Mouse (Mus musculus): Measurements from ENCODE around the gene Mboat1.

The Mboat1 gene

DNA sequence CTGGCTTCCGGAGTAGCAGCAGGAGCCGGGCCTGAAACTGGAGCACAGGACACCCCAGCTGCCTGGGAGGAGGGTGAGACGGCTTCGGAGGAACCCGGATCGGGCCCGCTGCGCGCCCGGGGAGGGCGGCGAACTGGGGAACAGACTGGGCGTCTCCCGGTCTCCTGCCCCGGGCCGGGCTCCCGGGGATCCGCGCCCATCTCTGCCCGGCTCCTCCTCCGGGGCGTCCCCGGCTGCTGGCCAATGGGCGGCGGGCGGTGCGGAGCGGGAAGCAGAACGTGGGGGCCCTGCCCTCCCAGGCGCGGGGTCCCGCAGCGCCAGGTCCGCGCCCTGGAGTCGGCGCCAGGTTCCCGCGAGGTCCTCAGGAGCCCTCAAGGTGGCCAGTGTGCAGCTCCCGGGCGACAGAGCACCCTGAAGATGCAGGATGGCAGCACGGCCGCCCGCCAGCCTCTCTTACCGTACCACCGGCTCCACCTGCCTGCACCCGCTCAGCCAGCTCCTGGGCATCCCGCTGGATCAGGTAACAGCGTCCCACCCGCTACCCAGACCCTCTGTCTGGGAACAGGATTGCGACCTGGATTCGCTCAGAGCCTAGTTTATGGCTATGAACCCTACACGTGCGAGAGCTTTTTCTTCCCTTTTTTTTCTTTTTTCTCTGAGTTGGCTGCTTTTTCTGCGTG lies at the start of gene Mboat1:
Mboat1 (plus strand) TSS at position 247 of the 680 bp plus-strand sequence.
- ATAC-seq (ENCODE audit: low TSS enrichment): peak; percentile 98

DNA sequence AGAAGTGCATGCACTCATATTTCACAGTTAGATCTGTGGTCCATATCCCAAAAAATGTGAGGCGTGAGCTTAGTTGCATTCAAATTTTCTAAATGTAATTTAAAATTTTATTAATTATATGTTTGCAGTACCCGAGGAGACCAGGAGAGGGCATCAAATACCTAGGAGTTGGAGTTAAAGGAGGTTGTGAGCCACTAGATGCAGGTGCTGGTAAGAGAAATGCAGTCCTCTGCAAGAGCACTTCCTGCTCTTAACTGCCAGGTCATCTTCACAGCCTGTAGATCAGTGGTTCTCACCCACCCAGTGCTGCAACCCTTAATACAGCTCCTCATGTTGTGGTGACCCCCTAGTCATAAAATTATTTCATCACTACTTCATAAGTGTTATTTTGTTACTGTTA lies 43.2 kb upstream of the Mboat1 start:
- no peak for ATAC-seq (ENCODE audit: low TSS enrichment)

DNA sequence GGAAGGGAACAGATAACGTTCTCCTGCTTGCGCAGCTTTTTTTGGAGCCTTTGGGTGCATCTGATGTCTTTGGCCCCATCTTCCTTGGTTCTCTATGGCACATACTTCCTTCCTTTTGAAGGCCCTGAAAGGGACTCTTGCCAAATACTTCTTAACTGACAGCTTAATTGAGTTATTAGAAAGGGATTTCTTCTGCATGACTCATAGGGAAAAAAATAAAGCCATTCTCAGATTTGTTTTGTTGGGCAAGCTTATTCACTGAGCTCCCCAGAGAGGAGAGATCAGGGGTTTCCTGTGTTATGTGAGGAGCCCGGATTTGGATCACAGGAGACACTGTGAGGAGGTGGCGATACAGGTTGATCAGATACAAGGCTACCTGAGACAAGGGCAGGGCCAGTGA lies 40.4 kb upstream of the Mboat1 start:
- ATAC-seq (ENCODE audit: low TSS enrichment): no peak

DNA sequence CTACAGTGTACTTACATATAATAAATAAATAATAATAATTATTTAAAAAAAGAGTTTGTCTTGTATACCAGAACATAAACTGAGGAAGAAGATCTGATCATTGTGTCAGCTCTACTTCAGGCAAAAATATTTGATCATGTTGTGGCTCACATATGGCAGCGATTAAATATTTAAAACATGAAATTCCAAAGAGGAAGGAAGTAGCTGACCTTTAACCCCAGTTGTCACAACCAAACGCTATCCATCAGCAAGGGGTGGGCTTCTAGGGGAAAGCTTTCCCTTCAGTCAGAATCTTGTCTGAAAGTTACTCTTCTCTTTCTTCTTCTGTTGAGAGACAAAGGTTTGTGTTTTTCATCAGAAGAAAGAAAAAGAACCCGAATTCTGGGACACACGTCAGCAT lies 39.8 kb upstream of the Mboat1 start:
- no peak for ATAC-seq (ENCODE audit: low TSS enrichment)

DNA sequence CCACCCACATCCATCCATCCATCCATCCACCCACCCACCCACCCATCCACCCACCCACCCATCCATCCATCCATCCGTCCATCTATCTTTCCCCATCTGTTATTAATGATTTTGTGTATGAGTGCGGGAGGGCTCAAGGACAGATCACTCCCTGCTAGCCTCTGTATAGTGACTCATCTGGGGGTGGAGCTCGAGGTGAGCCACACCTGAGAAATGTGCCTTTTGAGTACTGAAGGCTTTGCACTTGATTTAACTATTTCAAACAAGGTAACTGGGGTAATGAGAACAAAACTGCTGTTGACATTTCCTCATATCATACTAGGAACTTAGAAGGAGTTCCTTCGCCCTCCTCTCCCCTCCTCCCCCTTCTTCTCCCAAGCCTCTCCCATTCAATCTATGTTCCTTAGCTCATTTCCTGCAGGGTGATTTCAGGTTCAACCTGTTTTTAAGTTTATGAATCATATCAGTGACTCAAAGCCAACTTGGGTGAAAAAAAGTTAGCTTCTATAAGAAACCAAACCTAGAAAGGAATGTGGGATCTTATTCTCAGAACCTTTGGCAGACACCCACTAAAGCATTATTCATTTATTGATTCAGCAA lies 27.2 kb upstream of the Mboat1 start:
- ATAC-seq (ENCODE audit: low TSS enrichment): no peak

DNA sequence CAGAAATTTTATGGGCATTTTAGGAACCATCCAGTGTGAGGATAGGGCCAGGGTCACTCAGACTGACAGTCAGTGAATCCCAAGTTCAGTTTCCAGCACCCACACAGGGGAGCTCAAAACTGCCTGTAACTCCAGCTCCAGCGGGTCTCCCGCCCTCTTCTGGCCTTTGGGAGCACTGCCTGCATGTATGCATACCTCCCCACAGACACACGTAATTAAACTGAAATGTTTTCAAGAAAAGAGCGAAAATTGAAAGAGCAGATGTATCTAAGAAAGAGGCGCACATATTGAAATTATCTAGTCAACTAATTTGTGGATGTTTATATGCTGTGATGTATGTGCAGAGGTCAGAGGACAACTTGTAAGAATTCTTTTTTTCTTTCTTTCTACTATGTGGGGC lies 20.5 kb upstream of the Mboat1 start:
- no peak for ATAC-seq (ENCODE audit: low TSS enrichment)

DNA sequence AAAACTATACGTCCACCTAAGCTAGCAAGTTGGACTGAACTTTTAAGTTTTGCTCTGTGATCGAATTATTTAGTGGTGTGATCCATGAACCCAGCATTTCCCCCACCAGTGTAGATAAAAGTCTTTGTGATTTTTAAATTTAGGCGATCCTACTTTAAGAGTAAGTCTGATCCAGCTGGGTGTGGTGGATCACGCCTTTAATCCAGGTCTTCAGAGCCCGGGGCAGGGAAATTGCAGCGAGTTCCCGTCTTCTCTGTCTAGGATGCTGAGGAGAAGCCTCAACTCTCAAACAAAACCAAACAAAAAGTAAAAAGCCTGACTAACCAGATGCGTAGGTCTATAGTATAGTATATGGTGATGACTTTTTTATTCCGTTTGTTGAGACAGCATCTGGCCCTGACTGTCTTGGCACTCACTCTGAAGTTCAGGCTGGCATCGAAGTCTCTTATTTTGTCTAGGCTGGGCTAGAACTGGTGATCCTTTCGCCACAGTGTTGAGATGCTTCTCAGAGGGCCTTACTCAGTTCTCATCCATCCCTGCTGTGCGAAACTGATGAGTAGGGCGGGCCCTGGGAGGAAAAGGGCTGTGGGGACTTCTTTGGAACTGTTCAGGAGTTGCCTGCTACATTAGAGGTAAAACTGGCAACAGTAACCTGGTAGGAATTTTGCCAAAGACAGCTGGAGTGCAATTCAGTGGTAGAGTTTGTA lies 787 bp downstream of the Mboat1 start:
- peak; percentile 11; the same call in 1 of the 2 replicates for ATAC-seq (ENCODE audit: low TSS enrichment)

DNA sequence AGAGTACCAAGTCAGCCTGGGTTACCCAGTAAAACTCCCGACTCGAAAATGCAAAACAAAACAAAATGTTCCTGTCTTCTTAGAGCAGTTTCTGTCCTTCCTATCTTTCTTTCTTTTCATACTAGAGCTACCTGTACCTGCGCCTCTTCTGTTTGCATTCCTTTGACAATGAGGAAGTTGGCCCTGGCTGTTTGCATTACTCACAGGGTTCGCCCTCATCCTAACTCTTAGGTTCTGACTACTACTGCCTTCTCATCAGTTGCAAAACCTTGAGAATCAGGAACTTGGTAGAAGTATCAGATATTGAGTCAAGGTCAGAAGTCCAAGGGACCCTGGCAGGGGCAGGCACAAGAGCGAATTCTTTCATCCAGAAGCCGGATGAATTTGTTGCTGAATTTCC lies 1.7 kb downstream of the Mboat1 start:
- no peak for ATAC-seq (ENCODE audit: low TSS enrichment)

DNA sequence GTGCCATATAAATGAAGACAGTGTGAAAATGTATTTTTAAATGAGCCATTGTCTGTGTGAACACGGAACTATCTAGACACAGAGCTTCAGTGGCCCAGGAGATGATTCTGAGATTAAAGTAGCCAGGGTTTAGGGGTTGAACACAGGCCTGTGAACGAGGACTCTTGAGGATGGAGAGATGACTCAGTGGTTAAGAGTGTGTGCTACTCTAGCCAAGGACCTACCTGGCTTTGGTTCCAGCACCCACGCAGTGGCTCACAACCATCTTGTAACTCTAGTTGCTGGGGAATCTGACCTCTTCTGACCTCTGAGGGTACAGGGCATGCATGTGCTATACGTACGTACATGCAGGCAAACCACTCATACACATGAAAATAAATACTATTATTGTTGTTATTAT lies 3.9 kb downstream of the Mboat1 start:
- ATAC-seq (ENCODE audit: low TSS enrichment): no peak

DNA sequence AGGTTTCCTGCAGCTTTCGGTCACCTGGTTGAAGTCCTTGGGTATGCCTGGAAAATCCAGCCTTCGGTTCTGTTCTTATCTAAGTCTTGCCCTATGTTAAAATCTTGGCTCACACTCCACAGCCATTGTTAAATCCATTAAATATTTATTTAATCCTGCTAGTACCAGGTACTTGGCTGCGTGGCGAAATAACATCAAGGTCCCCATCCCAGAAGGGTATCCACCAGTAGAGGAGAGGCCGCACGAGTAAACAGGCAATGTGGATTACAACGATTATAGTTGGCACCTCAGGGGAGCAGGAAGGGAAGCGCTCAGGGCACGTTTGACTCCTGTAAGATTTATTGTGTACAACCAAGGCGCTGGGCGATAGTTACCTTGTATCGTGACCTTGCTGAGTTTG lies 4.4 kb downstream of the Mboat1 start:
- ATAC-seq (ENCODE audit: low TSS enrichment): no peak

DNA sequence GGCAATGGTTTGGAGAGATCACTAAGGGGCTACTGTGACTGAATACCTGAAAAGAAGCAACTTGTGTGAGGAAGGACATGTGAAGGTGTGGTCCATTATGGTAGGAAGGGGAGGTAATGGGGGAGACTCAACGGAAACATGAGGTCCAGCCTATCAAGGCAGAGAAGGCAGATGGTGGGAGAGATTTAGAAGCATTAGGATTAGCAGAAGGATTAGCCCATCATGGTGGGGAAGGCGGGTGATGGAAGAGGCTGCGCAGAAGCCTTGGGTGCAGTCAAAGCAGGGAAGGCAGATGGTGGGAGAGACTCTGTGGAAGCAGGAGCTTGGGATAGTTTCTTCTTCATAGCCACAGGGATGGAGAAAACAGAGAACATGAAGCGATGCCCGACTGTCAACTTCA lies 5.7 kb downstream of the Mboat1 start:
- ATAC-seq (ENCODE audit: low TSS enrichment): no peak

DNA sequence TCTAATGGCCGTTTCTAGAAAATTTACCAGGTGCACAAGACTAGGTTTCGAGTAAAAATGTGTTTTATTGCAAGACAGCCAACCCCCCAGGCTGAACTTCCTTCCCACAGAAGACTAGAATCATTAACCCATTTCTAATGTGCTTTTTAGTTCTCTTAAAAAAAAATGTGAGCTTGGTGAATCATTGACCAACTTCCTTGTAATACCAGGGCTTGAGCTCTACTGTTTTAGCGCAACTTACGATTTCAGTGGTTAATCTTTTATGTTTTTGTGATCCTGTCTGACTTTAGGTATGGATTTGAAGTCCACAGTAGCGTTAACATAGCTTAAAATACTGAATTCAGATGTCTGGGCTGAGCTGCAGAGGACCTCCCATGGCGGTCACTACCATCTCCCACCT lies 10.2 kb downstream of the Mboat1 start:
- ATAC-seq (ENCODE audit: low TSS enrichment): no peak

DNA sequence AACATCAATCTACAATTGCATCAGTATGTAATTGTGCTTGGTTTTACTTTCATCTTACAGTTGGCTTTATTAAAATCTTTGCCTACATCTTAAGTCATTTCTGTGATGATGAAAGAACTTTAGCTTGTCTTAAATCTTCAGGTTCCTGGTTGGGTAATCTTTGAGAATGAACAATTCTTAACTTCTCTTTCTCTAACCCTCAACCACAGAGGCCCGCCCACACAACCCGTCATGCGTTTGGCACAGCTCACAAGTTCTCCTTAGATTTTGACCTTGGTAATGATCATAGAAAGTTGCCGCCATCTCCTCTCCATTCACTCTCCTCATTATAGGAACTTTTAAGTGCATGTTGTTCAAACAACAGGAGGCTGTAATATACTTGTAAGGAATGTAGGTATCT lies 18.0 kb downstream of the Mboat1 start:
- no peak for ATAC-seq (ENCODE audit: low TSS enrichment)

DNA sequence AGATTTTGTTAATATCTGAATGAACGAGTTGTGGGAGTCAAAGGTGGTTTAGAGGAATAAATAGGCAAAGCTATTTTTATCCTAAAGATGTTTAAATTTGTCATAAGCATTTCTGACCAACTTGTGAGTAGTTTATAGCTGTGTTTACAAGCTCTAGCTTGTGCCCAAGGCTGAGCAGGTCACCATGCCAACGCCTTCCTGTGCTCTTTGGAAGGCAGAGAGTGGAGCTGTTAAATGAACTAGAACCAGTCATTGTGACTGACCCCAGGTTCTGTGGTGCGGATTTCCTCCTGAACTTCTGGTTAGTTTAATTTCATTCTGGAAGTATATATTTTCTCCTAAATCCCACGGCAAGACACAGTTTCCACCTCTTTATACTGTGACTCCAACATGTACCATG lies 23.3 kb downstream of the Mboat1 start:
- ATAC-seq (ENCODE audit: low TSS enrichment): no peak

DNA sequence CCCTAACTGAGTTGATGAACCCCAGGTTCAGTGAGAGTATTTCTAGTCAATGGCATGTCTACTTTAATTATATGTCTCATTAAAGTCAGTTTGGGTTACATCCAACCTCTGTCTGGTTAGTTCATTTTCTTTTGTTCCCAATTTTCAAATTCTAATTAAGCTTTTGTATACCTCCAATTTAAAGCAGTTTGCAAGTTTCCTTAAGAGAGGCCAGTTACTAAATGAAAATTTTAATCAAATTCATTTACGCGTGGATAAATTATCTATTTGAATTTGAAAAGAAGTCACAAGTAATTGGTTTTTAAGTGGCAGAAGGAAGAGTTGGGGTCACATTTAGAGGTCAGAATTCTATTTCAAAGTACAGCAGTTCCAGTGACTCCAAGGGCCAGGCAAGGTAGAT lies 27.2 kb downstream of the Mboat1 start:
- no peak for ATAC-seq (ENCODE audit: low TSS enrichment)

DNA sequence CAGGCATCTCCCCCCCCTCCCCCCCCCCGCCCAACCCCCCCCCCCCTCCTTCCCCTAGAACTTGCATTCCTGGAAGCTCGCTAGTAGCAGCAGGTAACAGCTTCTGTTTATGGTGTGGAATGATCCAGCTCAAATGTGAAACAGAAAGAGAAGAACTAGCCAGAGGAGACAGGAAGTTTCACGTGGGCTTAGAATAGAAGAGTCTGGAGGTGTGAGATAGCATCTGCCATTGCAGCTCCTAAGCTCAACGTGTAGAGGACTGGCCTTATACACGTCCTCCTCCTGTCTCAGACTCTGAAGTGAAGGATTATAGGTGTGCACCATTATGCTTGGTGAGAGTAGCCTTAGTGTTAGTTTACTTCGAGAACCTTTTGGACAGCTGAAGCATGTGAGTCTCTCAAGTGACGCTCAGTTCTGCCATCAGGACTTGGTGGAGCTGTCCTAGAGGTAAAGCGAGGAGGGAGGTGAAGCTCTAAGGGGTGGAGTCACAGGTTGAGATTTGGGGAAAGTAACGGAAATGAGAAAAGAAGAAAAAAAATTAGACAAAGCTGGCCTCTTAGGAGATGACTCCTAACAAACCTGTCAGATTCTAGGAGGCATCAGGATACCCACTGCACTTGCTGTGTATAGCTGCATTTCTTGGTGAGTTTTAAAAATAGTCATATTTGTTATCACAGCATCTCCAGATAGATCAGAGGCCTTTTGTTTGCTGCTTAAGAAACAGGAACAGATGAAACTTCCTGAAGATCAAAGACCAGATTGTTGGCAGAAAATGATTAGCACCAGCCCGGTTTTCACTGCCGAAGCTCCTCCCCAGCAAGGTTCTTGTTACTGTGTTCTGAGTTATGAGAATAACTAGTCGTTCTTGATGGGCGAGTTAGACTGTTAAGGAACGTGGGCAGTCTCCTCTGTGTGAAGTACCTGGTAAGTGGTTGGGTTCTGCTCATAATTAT lies 30.1 kb downstream of the Mboat1 start:
- peak; percentile 69 for ATAC-seq (ENCODE audit: low TSS enrichment)

DNA sequence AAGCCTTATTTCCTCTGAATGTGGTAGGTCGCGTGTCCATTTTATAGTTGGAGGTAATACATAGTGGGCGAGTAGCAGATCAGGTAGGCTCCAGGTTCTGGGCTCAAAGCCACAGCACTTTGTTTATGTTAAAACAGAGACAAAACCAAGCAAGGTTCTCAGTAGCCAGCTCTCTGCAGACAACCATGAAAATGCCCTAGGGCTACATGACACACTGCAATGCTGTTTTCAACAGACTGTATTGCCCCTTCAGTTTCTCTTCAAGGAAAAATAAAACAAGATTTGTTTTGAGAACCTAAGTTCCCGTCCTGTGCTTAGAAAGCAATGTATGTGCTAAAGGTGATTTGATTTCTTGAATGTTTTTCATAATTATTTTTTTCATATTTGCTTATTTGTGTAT lies 31.2 kb downstream of the Mboat1 start:
- ATAC-seq (ENCODE audit: low TSS enrichment): no peak

DNA sequence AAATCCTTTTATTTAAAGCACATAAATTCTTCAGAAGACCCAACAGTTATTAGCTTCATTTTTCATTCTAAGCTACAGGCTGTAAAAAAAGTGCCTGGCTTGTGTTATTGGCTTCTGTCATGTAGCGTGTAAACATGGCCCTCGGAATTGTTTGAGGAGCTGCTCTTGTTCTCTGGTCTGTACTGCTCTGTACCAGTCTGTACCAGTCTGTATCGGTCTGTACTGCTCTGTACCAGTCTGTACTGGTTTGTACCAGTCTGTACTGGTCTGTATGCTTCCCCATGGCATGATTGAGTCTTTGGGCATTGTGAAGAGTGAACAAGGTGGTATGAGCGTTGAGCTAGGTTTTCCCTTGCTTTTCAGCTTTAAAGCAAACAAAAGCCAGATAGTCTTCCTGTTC lies 32.5 kb downstream of the Mboat1 start:
- ATAC-seq (ENCODE audit: low TSS enrichment): no peak

DNA sequence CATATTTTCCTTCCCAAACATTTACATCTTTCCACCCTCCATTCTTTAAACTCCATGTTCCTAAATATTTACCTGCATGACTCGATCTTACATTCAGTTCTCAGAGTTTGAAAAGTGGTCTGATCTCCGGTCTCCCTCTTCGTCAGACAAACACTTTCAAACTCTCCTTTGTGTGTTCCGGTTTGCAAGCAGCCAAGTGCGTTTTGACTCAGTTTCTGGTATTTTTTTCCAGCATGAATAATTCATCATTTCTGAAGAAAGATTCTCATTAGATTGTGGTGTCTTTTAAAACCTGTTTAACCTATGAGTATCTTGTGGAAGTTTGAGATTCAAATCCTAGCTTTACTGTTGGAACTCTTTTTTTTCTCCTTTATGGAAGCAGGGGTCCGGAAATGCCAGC lies 33.8 kb downstream of the Mboat1 start:
- ATAC-seq (ENCODE audit: low TSS enrichment): no peak

DNA sequence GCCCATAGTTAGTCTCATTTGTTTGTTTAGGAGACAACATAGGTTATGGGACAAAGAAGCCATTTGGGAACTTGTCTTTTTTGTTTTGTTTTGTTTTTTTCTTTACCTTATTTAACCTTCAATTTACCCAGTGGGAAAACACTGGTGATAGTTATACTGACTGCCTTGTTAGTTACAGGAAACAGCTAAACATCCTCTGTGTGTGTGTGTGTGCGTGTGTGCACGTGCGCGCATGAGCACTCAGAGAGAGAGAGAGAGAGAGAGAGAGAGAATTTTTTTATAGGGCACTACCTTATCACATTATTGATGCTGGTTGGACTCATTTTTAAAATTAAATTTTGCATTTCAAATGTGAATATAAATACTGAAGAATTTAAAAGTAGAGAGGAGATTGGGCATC lies 38.3 kb downstream of the Mboat1 start:
- ATAC-seq (ENCODE audit: low TSS enrichment): no peak

DNA sequence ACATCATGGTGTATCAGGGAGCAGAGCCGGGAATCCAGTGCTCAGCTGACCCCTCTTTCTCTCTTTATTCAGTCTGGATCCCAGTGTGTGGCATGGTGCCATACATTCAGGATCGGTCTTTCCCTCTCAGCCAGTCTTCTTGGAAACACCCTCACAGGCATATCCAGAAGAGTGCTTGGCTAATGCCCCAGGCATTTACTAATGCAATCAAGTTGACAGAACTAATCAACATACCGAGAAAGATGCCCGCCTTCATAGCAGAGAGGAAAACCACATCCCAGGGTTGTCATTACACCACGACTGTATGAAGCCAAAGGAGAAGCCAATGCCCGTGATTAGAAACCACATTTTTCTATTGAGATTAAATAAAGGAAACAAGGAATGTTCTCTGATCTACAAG lies 41.1 kb downstream of the Mboat1 start:
- ATAC-seq (ENCODE audit: low TSS enrichment): no peak

DNA sequence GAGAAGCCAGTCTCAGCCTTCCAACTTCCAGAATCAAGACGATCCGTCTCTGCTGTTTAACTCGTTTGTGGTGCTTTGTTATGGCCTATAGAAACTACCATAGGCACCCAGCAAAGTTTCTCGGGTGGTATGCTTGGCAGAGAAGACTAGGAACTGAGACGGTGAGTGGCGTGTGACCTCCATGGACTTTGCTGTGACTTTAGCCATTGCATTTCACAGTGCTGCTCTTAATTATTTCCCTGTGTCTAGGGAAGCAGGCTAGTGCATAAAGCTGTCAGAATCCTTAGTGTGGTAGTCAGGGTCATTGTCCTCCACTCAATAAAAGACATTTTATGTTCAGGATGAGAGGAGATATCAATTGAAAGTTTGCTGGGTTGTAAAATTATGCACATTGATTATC lies 49.3 kb downstream of the Mboat1 start:
- no peak for ATAC-seq (ENCODE audit: low TSS enrichment)
